Mouse (Mus musculus) layer of hippocampus, postnatal 10 days (tissue): ENCODE measurements around the gene Bysl. TPM values are rescaled to one million over a fixed set of nuclear protein-coding genes. Genes with fewer than 3 reads are reported as not detected.
"Not testable (repeated sequence)": the region's sequence is repeated elsewhere in the genome, so short reads cannot be mapped to it uniquely, and the experiment has no call there.

Source experiments
- DNase-seq, 2 experiments: peaks; one replicate each; pipeline ENCODE4 v3.0.0; 2021; ENCODE audit warnings: low spot score in 2 of 2
- long read RNA-seq: library from polyadenylated mRNA; stranded (forward); transcript quantifications from one replicate; pipeline ENCODE4 v2.0.0, GENCODE M21; 2023
- total RNA-seq, 2 experiments: library from RNA; stranded (reverse); gene quantifications; 2 replicates each; pipeline ENCODE4 v1.2.3; 2021

Gene Bysl
- total RNA-seq, result 10 to 100 TPM; 24.5 to 24.9 TPM
- long read RNA-seq, transcript Bysl-201 (7 exons, 3,854 nt), result major isoform, 48 of 52 reads
- long read RNA-seq, partial matches to known transcripts, result 1 of 52 reads
- long read RNA-seq, other reads (novel, unspliced or antisense), result 3 of 52 reads

GRCm38 (mm10) chr17:47610849-47611660 is at the start of gene Bysl, which contains the start of the genes Med20 and Gm20517:
Gene Bysl (minus strand): TSS chr17:47611492.
Gene Med20 (plus strand): TSS chr17:47611582.
Gene Gm20517 (plus strand): TSS chr17:47611589.
- DNase-seq, result peak; percentile 97

GRCm38 (mm10) chr17:47658741-47659243 is 47.5 kb upstream of the Bysl start:
- DNase-seq, result no peak

GRCm38 (mm10) chr17:47657901-47658300 is 46.6 kb upstream of the Bysl start:
- DNase-seq, result no peak

GRCm38 (mm10) chr17:47655697-47656096 is 44.4 kb upstream of the Bysl start:
- DNase-seq, result no peak

GRCm38 (mm10) chr17:47654346-47654745 is 43.1 kb upstream of the Bysl start:
- not testable (repeated sequence) for DNase-seq

- no peak for DNase-seq
Measured at GRCm38 (mm10) chr17:47651953-47652352, 40.7 kb upstream of the Bysl start.

- DNase-seq, result no peak
Measured at GRCm38 (mm10) chr17:47648966-47649365, 37.7 kb upstream of the Bysl start.

GRCm38 (mm10) chr17:47646683-47647082 is 35.4 kb upstream of the Bysl start:
- DNase-seq, result peak; percentile 69 to 70

GRCm38 (mm10) chr17:47642992-47643391 is 31.7 kb upstream of the Bysl start:
- DNase-seq, result no peak

GRCm38 (mm10) chr17:47633999-47634770 is 22.9 kb upstream of the Bysl start:
- no peak for DNase-seq

GRCm38 (mm10) chr17:47632181-47632840 is 21.0 kb upstream of the Bysl start:
- DNase-seq, result no peak

GRCm38 (mm10) chr17:47630678-47631065 is 19.4 kb upstream of the Bysl start, which contains the start of gene Usp49:
Gene Usp49 (plus strand): TSS chr17:47630690.
- no peak for DNase-seq

GRCm38 (mm10) chr17:47629717-47630677 is 18.7 kb upstream of the Bysl start:
- peak; percentile 48 to 66 for DNase-seq

GRCm38 (mm10) chr17:47628851-47629676 is 17.8 kb upstream of the Bysl start:
- peak; percentile 92 to 95 for DNase-seq

- no peak for DNase-seq
Measured at GRCm38 (mm10) chr17:47627791-47628190, 16.5 kb upstream of the Bysl start.

GRCm38 (mm10) chr17:47626031-47626430 is 14.7 kb upstream of the Bysl start:
- no peak for DNase-seq

- no peak for DNase-seq
Measured at GRCm38 (mm10) chr17:47625088-47625487, 13.8 kb upstream of the Bysl start.

- not testable (repeated sequence) for DNase-seq
Measured at GRCm38 (mm10) chr17:47624572-47624971, 13.3 kb upstream of the Bysl start.
